Mouse (Mus musculus): ENCODE results near the gene Qtrt1. TPM values are rescaled to one million over a fixed set of nuclear protein-coding genes. Genes with fewer than 3 reads are reported as not detected.
A peak's percentile ranks its signal among the peaks of the same experiment; 100 is the strongest.

The Qtrt1 gene
- polyA plus RNA-seq, 1 experiment from 2014 or later: 20.6 TPM

DNA sequence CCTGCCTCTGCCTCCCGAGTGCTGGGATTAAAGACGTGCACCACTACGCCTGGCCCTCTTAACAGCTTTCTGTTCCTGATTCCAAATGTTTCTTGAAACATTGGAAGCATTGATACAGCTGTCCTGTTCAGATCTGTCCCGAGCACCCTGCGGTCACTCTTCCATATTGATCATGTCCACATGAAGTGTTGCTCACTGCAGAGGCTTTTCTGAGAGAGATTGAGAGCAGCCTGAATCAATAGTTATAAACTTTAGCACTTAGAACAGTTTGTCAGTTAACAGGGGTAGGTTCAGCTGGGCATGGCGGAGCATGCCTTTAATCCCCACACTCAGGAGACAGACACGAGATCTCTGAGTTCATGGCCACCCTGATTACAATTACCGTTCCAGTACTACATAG is 32.2 kb downstream of the Qtrt1 start:
- TF ChIP-seq EP300 (IDR thresholded peaks at IDR 0.05): no peak
- no peak for TF ChIP-seq CTCF (IDR thresholded peaks at IDR 0.05)
- Histone ChIP-seq H3K4me1 (ENCODE audit: insufficient read depth, low read depth, low read length) (peaks cover 2% of the 10 kb centered on the region; the same call in 1 of the 2 replicates), H3K27me3 (replicated peaks; ENCODE audit: insufficient read depth, low read length) (no peaks in the 10 kb centered on the region), H3K4me2 (replicated peaks; ENCODE audit: low read depth, low read length) (no peak overlapping the region), H3K4me3 (ENCODE audit: low read depth, low read length) (no peak overlapping the region), H3K9me3 (ENCODE audit: low read length) (no peaks in the 10 kb centered on the region), H3K27ac (ENCODE audit: low read length) (no peak overlapping the region), H3K36me3 (ENCODE audit: insufficient read depth, low read length) (no peaks in the 10 kb centered on the region), H3K9ac (replicated peaks; ENCODE audit: low read depth) (no peak overlapping the region)
- ATAC-seq (no peak), DNase-seq (ENCODE audit: low spot score) (no peak)
- 94% methylated on average over 8 of the region's 8 CpGs for WGBS

DNA sequence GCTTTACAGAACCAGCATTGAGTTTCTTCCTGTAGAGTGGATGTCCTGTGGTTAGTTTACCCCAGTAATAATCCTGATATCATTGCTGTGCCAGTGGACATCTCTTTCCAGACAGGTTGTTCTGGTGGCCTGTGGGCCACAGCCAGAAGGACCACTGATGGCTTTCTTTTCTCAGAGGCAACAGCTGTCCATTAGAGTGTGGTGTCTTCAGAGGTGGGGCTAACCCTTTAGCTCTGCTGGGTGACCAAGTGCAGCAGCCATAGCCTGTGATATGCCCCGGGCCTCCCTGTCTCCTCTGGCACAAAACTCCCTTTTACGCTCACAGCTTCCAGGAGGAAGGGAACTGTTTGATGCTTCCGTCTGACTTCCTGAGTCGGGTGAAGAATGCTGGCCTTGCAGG is 32.9 kb downstream of the Qtrt1 start:
- ATAC-seq: 0 out of 2 replicates have a peak, but pooled peaks have one; percentile 16
- no peak for DNase-seq (ENCODE audit: low spot score)
- Histone ChIP-seq H3K4me3 (ENCODE audit: low read depth, low read length) (no peak overlapping the region), H3K9me3 (ENCODE audit: low read length) (no peaks in the 10 kb centered on the region), H3K27ac (ENCODE audit: low read length) (no peak overlapping the region), H3K4me2 (replicated peaks; ENCODE audit: low read depth, low read length) (no peak overlapping the region), H3K36me3 (ENCODE audit: insufficient read depth, low read length) (no peaks in the 10 kb centered on the region), H3K9ac (replicated peaks; ENCODE audit: low read depth) (no peak overlapping the region), H3K27me3 (replicated peaks; ENCODE audit: insufficient read depth, low read length) (no peaks in the 10 kb centered on the region), H3K4me1 (ENCODE audit: insufficient read depth, low read depth, low read length) (peaks cover 7% of the 10 kb centered on the region)
- TF ChIP-seq CTCF (IDR thresholded peaks at IDR 0.05) (no peak), EP300 (IDR thresholded peaks at IDR 0.05) (no peak)
- 57% methylated on average over 4 of the region's 4 CpGs for WGBS

DNA sequence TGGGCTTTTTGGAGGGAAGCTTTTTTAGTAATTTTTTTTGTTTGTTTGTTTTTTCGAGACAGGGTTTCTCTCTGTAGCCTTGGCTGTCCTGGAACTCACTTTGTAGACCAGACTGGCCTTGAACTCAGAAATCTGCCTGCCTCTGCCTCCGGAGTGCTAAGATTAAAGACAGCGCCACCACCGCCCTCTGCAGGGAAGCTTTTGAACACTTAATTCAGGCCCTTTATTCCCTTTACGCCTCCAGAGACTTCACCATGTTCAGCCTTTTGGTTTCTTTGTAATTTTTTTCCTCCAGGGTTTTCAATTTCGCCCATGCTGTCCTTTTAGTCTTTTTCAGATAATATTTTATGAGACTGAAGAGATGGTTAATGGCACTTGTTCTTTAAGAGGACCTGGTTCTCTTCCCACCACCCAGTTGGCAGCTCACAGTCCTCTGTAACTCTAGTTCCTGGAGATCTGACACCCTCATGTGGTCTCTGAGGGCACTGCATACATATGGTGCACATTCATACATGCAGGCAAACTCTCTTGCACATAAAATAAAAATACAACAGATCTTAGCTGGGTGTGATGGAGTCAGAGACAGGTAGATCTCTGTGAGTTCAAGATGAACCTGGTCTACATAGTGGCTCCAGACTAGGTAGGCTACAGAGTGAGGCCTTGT is 33.6 kb downstream of the Qtrt1 start:
- peak; percentile 16; the same call in 1 of the 2 replicates for TF ChIP-seq CTCF (IDR thresholded peaks at IDR 0.05)
- no peak for TF ChIP-seq EP300 (IDR thresholded peaks at IDR 0.05)
- Histone ChIP-seq H3K27ac (ENCODE audit: low read length) (no peak overlapping the region), H3K4me2 (replicated peaks; ENCODE audit: low read depth, low read length) (no peak overlapping the region), H3K36me3 (ENCODE audit: insufficient read depth, low read length) (no peaks in the 10 kb centered on the region), H3K9ac (replicated peaks; ENCODE audit: low read depth) (no peak overlapping the region), H3K9me3 (ENCODE audit: low read length) (no peaks in the 10 kb centered on the region), H3K4me3 (ENCODE audit: low read depth, low read length) (no peak overlapping the region), H3K27me3 (replicated peaks; ENCODE audit: insufficient read depth, low read length) (no peaks in the 10 kb centered on the region), H3K4me1 (ENCODE audit: insufficient read depth, low read depth, low read length) (peaks cover 12% of the 10 kb centered on the region)
- 91% methylated on average over 6 of the region's 6 CpGs for WGBS
- no peak for ATAC-seq
- no peak for DNase-seq (ENCODE audit: low spot score)

DNA sequence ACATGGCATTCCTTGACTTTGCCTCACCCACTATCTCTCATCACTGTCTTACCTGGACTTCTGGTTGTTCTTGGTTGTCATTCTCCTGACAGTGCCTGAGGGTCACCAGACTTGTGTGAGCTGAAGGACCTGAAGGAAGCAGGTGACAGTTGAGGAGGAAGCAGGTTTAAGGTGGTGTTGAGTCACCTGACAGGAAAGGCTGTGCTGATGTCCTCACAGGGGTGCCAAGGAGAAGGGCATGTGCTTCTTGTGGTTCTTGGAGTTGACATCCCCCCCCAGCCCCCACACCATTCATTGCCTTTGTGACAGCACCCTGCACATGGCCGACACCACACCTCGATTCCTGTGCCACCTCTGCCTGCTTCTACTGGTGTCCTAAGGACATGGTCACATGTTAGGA is 36.1 kb downstream of the Qtrt1 start:
- TF ChIP-seq CTCF (IDR thresholded peaks at IDR 0.05): no peak
- TF ChIP-seq EP300 (IDR thresholded peaks at IDR 0.05): no peak
- Histone ChIP-seq H3K4me2 (replicated peaks; ENCODE audit: low read depth, low read length) (no peak overlapping the region), H3K9ac (replicated peaks; ENCODE audit: low read depth) (no peak overlapping the region), H3K4me1 (ENCODE audit: insufficient read depth, low read depth, low read length) (peaks cover 23% of the 10 kb centered on the region), H3K4me3 (ENCODE audit: low read depth, low read length) (no peak overlapping the region), H3K27ac (ENCODE audit: low read length) (no peak overlapping the region), H3K9me3 (ENCODE audit: low read length) (no peaks in the 10 kb centered on the region), H3K27me3 (replicated peaks; ENCODE audit: insufficient read depth, low read length) (no peaks in the 10 kb centered on the region), H3K36me3 (ENCODE audit: insufficient read depth, low read length) (no peaks in the 10 kb centered on the region)
- WGBS: 89% methylated on average over 2 of the region's 2 CpGs
- DNase-seq (ENCODE audit: low spot score) (no peak), ATAC-seq (no peak)

DNA sequence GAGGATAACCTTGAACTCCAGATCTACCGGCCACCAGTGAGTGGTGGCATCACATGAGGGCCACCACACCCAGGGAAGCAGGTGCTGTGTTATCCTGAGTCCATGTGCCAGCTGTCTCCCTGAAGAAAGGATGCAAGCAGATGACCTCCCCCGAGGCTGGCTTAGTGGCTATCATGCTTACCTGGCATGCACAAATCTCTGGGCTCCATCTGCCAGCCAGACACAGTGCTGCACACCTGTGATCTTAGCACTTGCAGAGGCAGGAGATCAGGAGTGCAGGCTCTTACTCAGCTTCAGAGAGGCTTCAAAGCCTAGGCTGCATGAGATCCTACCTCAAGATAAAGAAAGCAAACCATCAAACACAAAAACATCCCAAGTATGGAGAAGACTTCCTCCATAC is 38.1 kb downstream of the Qtrt1 start:
- ATAC-seq: no peak

DNA sequence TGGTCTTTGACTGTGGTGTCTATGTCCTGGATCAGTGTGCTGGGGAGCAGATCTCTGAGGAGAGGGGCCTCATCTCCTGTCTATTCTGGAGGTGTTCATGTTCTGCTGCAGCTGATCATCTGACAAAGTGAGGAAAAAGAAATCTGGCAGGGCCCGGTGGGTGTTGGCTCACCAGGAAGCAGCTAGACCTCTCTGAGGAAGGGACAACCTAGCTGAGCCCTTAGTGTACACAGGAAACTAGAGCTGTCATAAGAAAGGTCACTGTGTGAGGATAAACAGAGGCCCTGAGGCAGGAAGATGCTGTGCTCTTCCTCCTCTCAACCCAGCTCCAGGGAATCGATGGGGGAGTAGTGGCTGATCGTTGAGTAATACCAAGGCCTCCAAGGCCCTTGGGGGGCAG is 38.6 kb downstream of the Qtrt1 start:
- DNase-seq (ENCODE audit: low spot score) (peak; percentile 41), ATAC-seq (peak; percentile 67)
- Histone ChIP-seq H3K4me3 (ENCODE audit: low read depth, low read length) (no peak overlapping the region), H3K27me3 (replicated peaks; ENCODE audit: insufficient read depth, low read length) (no peaks in the 10 kb centered on the region), H3K9ac (replicated peaks; ENCODE audit: low read depth) (no peak overlapping the region), H3K4me1 (ENCODE audit: insufficient read depth, low read depth, low read length) (peaks cover 21% of the 10 kb centered on the region), H3K36me3 (ENCODE audit: insufficient read depth, low read length) (no peaks in the 10 kb centered on the region), H3K9me3 (ENCODE audit: low read length) (no peaks in the 10 kb centered on the region), H3K27ac (ENCODE audit: low read length) (peak overlapping the region; percentile 47), H3K4me2 (replicated peaks; ENCODE audit: low read depth, low read length) (no peak overlapping the region)
- WGBS: 70% methylated on average over 3 of the region's 3 CpGs
- TF ChIP-seq EP300 (IDR thresholded peaks at IDR 0.05) (peak; percentile 73), CTCF (IDR thresholded peaks at IDR 0.05) (no peak)

More for the DNA sequence above, 38.1 kb downstream of the Qtrt1 start:
- no peak overlapping the region for H3K4me2 ChIP-seq (replicated peaks; ENCODE audit: low read depth, low read length)
- H3K9ac ChIP-seq (replicated peaks; ENCODE audit: low read depth): no peak overlapping the region
- H3K27me3 ChIP-seq (replicated peaks; ENCODE audit: insufficient read depth, low read length): no peaks in the 10 kb centered on the region
- no peak for DNase-seq (ENCODE audit: low spot score)
- no peaks in the 10 kb centered on the region for H3K9me3 ChIP-seq (ENCODE audit: low read length)
- H3K27ac ChIP-seq (ENCODE audit: low read length): peak overlapping the region; percentile 47
- WGBS: 73% methylated on average over 2 of the region's 2 CpGs
- peaks cover 21% of the 10 kb centered on the region for H3K4me1 ChIP-seq (ENCODE audit: insufficient read depth, low read depth, low read length)
- no peaks in the 10 kb centered on the region for H3K36me3 ChIP-seq (ENCODE audit: insufficient read depth, low read length)
- no peak overlapping the region for H3K4me3 ChIP-seq (ENCODE audit: low read depth, low read length)
- no peak for TF ChIP-seq EP300 (IDR thresholded peaks at IDR 0.05)
- no peak for TF ChIP-seq CTCF (IDR thresholded peaks at IDR 0.05)
